Mouse (Mus musculus) heart, embryonic 12.5 days (tissue): Measurements from ENCODE around the gene Erc2. TPM values are rescaled to one million over a fixed set of nuclear protein-coding genes. Genes with fewer than 3 reads are reported as not detected.

Experiments used
- ATAC-seq: fragments of 200-750 bp; cut with Nextera tagmentation; 2 replicates; pipeline ENCODE4 v1.8.0; 2017; ENCODE audit warnings: moderate TSS enrichment, moderate library complexity; ENCODE audit not compliant: insufficient number of reproducible peaks, low FRiP score
- H3K27ac ChIP-seq: fragments of 300-500 bp; sonication (generic); 2 replicates; pipeline ENCODE4 v1.5.1; 2016; ENCODE audit warnings: mild to moderate bottlenecking, moderate library complexity; ENCODE audit not compliant: poor library complexity, severe bottlenecking
- H3K27me3 ChIP-seq: fragments of 300-500 bp; sonication (generic); replicated peaks from 2 replicates; pipeline ENCODE4 v1.6.1; 2016; ENCODE audit warnings: mild to moderate bottlenecking, moderate library complexity
- H3K36me3 ChIP-seq: fragments of 300-500 bp; sonication (generic); 2 replicates; pipeline ENCODE4 v1.6.1; 2016; ENCODE audit warnings: mild to moderate bottlenecking, moderate library complexity
- H3K4me1 ChIP-seq: fragments of 300-500 bp; sonication (generic); replicated peaks from 2 replicates; pipeline ENCODE4 v1.6.1; 2016; ENCODE audit warnings: mild to moderate bottlenecking
- H3K4me2 ChIP-seq: fragments of 300-500 bp; sonication (generic); 2 replicates; pipeline ENCODE4 v1.6.1; 2016; ENCODE audit warnings: mild to moderate bottlenecking, moderate library complexity
- H3K4me3 ChIP-seq: fragments of 300-500 bp; sonication (generic); 2 replicates; pipeline ENCODE4 v1.5.1; 2016; ENCODE audit warnings: mild to moderate bottlenecking
- H3K9ac ChIP-seq: fragments of 300-500 bp; sonication (generic); 2 replicates; pipeline ENCODE4 v1.6.1; 2016; ENCODE audit warnings: mild to moderate bottlenecking, moderate library complexity
- H3K9me3 ChIP-seq: fragments of 300-500 bp; sonication (generic); replicated peaks from 2 replicates; pipeline ENCODE4 v1.6.1; 2016; ENCODE audit warnings: mild to moderate bottlenecking, moderate library complexity
- WGBS: fragments of 180-500 bp; shearing (Covaris S2); methylation state at CpG from one replicate; pipeline ENCODE4 v1.1.7; 2016; 5-methylcytosine and 5-hydroxymethylcytosine counted together
- polyA plus RNA-seq: library from polyadenylated mRNA; unstranded; fragments of >200 nt; fragmentation: Nextera tagmentation; extraction: Ambion mirVana; gene quantifications from 2 replicates; pipeline ENCODE4 v1.2.1, GENCODE M21; 2016

Gene Erc2
- polyA plus RNA-seq, 1 experiment from 2014 or later, result 3.9 TPM

GRCm38 (mm10) chr14:28412252-28412995, 790.2 kb downstream of the Erc2 start:
- Histone ChIP-seq H3K4me2 (no peak overlapping the region), H3K27ac (peak overlapping the region; percentile 66), H3K27me3 (no peaks in the 10 kb centered on the region), H3K9ac (no peak overlapping the region), H3K4me1 (peaks cover 57% of the 10 kb centered on the region), H3K36me3 (no peaks in the 10 kb centered on the region), H3K9me3 (no peaks in the 10 kb centered on the region), H3K4me3 (no peak overlapping the region)
- 53% methylated on average over 8 of the region's 8 CpGs for WGBS
- no peak for ATAC-seq

- Histone ChIP-seq H3K27me3 (no peaks in the 10 kb centered on the region), H3K9ac (no peak overlapping the region), H3K4me3 (no peak overlapping the region), H3K9me3 (no peaks in the 10 kb centered on the region), H3K4me1 (peaks cover 68% of the 10 kb centered on the region), H3K27ac (no peak overlapping the region), H3K36me3 (no peaks in the 10 kb centered on the region), H3K4me2 (no peak overlapping the region)
- 79% methylated on average over 7 of the region's 7 CpGs for WGBS
- no peak for ATAC-seq
Observed at GRCm38 (mm10) chr14:28413516-28413915, 791.3 kb downstream of the Erc2 start.

GRCm38 (mm10) chr14:28417019-28417418, 794.8 kb downstream of the Erc2 start:
- no peaks in the 10 kb centered on the region for H3K9me3 ChIP-seq
- H3K27ac ChIP-seq, result peak overlapping the region; percentile 87
- peaks cover 72% of the 10 kb centered on the region for H3K4me1 ChIP-seq
- no peak overlapping the region for H3K4me2 ChIP-seq
- H3K4me3 ChIP-seq, result no peak overlapping the region
- peak; percentile 89 for ATAC-seq
- 0 out of 2 replicates have a peak overlapping the region, but pooled peaks have one; percentile 17 for H3K9ac ChIP-seq
- H3K27me3 ChIP-seq, result no peaks in the 10 kb centered on the region
- 6% methylated on average over 8 of the region's 8 CpGs for WGBS
- no peaks in the 10 kb centered on the region for H3K36me3 ChIP-seq

GRCm38 (mm10) chr14:28418497-28418896, 796.3 kb downstream of the Erc2 start:
- Histone ChIP-seq H3K9me3 (no peaks in the 10 kb centered on the region), H3K4me1 (peaks cover 59% of the 10 kb centered on the region), H3K4me3 (no peak overlapping the region), H3K27ac (no peak overlapping the region), H3K4me2 (no peak overlapping the region), H3K36me3 (no peaks in the 10 kb centered on the region), H3K27me3 (no peaks in the 10 kb centered on the region), H3K9ac (no peak overlapping the region)
- WGBS, result 48% methylated on average over 4 of the region's 4 CpGs
- no peak for ATAC-seq

GRCm38 (mm10) chr14:28419188-28419587, 797.0 kb downstream of the Erc2 start:
- 75% methylated on average over 9 of the region's 9 CpGs for WGBS
- H3K4me1 ChIP-seq, result peaks cover 56% of the 10 kb centered on the region

GRCm38 (mm10) chr14:28420596-28420995, 798.4 kb downstream of the Erc2 start:
- Histone ChIP-seq H3K4me2 (no peak overlapping the region), H3K9ac (no peak overlapping the region), H3K36me3 (no peaks in the 10 kb centered on the region), H3K27ac (no peak overlapping the region), H3K27me3 (no peaks in the 10 kb centered on the region), H3K9me3 (no peaks in the 10 kb centered on the region), H3K4me1 (peaks cover 46% of the 10 kb centered on the region), H3K4me3 (no peak overlapping the region)
- no peak for ATAC-seq
- WGBS, result 81% methylated on average over 11 of the region's 11 CpGs

More at GRCm38 (mm10) chr14:28419188-28419587, 797.0 kb downstream of the Erc2 start:
- H3K36me3 ChIP-seq, result no peaks in the 10 kb centered on the region
- ATAC-seq, result no peak
- no peak overlapping the region for H3K9ac ChIP-seq
- no peak overlapping the region for H3K4me2 ChIP-seq
- H3K27ac ChIP-seq, result no peak overlapping the region
- no peaks in the 10 kb centered on the region for H3K27me3 ChIP-seq
- H3K4me3 ChIP-seq, result no peak overlapping the region
- H3K9me3 ChIP-seq, result no peaks in the 10 kb centered on the region

- Histone ChIP-seq H3K27ac (no peak overlapping the region), H3K4me1 (peaks cover 4% of the 10 kb centered on the region), H3K9ac (no peak overlapping the region), H3K36me3 (no peaks in the 10 kb centered on the region), H3K4me2 (no peak overlapping the region), H3K4me3 (no peak overlapping the region), H3K27me3 (no peaks in the 10 kb centered on the region), H3K9me3 (no peaks in the 10 kb centered on the region)
- ATAC-seq, result no peak
- WGBS, result 83% methylated on average over 2 of the region's 2 CpGs
Observed at GRCm38 (mm10) chr14:28426610-28427009, 804.4 kb downstream of the Erc2 start.

GRCm38 (mm10) chr14:28431703-28432309, 809.6 kb downstream of the Erc2 start:
- WGBS, result 80% methylated on average over 7 of the region's 7 CpGs
- ATAC-seq, result no peak
- no peak overlapping the region for H3K9ac ChIP-seq
- no peaks in the 10 kb centered on the region for H3K36me3 ChIP-seq
- H3K4me3 ChIP-seq, result no peak overlapping the region
- no peak overlapping the region for H3K4me2 ChIP-seq
- H3K4me1 ChIP-seq, result no peaks in the 10 kb centered on the region
- no peak overlapping the region for H3K27ac ChIP-seq
- no peaks in the 10 kb centered on the region for H3K27me3 ChIP-seq
- no peaks in the 10 kb centered on the region for H3K9me3 ChIP-seq

GRCm38 (mm10) chr14:28434996-28435395, 812.8 kb downstream of the Erc2 start:
- Histone ChIP-seq H3K36me3 (no peaks in the 10 kb centered on the region), H3K27me3 (no peaks in the 10 kb centered on the region), H3K4me1 (no peaks in the 10 kb centered on the region), H3K9ac (no peak overlapping the region), H3K9me3 (no peaks in the 10 kb centered on the region), H3K4me2 (no peak overlapping the region), H3K4me3 (no peak overlapping the region), H3K27ac (no peak overlapping the region)
- WGBS, result 64% methylated on average over 7 of the region's 7 CpGs
- no peak for ATAC-seq

GRCm38 (mm10) chr14:28439171-28439570, 816.9 kb downstream of the Erc2 start:
- peaks cover 25% of the 10 kb centered on the region for H3K4me1 ChIP-seq
- no peaks in the 10 kb centered on the region for H3K27me3 ChIP-seq
- 75% methylated on average over 6 of the region's 6 CpGs for WGBS
- H3K9ac ChIP-seq, result no peak overlapping the region
- H3K4me2 ChIP-seq, result no peak overlapping the region
- no peaks in the 10 kb centered on the region for H3K9me3 ChIP-seq
- no peaks in the 10 kb centered on the region for H3K36me3 ChIP-seq
- H3K27ac ChIP-seq, result no peak overlapping the region
- H3K4me3 ChIP-seq, result no peak overlapping the region
- no peak for ATAC-seq

GRCm38 (mm10) chr14:28441240-28441967, 819.2 kb downstream of the Erc2 start:
- no peak overlapping the region for H3K4me2 ChIP-seq
- no peak overlapping the region for H3K4me3 ChIP-seq
- no peaks in the 10 kb centered on the region for H3K27me3 ChIP-seq
- no peak overlapping the region for H3K27ac ChIP-seq
- WGBS, result 41% methylated on average over 14 of the region's 14 CpGs
- peak; percentile 48; the same call in 1 of the 2 replicates for ATAC-seq
- no peaks in the 10 kb centered on the region for H3K36me3 ChIP-seq
- H3K4me1 ChIP-seq, result peaks cover 33% of the 10 kb centered on the region
- H3K9ac ChIP-seq, result no peak overlapping the region
- H3K9me3 ChIP-seq, result no peaks in the 10 kb centered on the region
